14 mouse cellular contexts compared by ENCODE assay signal in the genomic region with DNA sequence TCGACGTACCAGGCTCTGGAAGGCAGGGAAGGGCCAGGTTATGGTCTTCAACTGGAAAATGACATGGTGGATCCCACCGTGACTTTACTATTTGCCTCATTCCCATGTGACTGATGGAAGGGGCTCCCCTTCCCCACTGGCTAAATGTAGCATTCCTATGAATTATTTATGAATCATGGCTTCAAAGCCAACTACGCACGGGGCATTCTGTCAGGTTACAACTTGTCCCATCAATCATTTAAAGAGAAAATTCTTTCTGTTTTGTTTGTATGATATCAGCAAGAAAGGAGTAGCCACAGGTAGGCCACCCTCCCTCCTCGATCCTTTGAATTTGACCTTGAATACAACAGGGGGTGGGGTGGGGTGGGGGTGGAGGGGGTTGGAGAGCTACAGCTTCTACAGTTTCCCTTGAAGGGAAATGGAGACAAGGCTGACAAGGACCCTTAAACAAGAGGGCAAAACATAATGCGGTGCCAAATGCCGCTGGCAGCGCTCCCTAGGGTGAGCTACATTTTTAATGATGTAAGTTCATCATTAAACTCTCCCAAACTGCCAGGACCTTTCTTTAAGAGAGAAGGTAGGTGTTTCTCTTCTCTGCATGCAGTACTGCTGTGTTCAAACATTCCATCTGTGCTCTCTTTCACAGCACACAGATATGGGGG.
"Had no signal": no experiment of that assay in that cellular context is flagged by ENCODE, and none has a peak within 500 bp of the region (broad histone marks: within the 10 kb centered on the region; RNA-seq: fewer than 3 reads in every experiment).

No protein-coding gene starts in this region.

- H3K4me2 ChIP-seq: limb, embryonic 15.5 days; liver, embryonic 12.5 days; lung, embryonic 14.5 days; midbrain, embryonic 11.5 days; neural tube, embryonic 13.5 days had no signal

- H3K4me3 ChIP-seq: limb, embryonic 15.5 days; liver, embryonic 12.5 days; neural tube, embryonic 13.5 days had no signal

- DNase-seq: kidney, adult 18-20 months; kidney, postnatal 25 days; layer of hippocampus, postnatal 36 days; lung, embryonic 14.5 days; lung, postnatal 10 days; lung, postnatal 4 days; right cerebral cortex, adult 18-20 months; right cerebral cortex, postnatal 25 days; thymus, postnatal 4 days had no signal

- H3K9ac ChIP-seq: limb, embryonic 15.5 days; liver, embryonic 12.5 days; lung, embryonic 14.5 days; neural tube, embryonic 13.5 days had no signal

- H3K4me1 ChIP-seq: liver, embryonic 12.5 days had no signal

- H3K27ac ChIP-seq: limb, embryonic 15.5 days; liver, embryonic 12.5 days; neural tube, embryonic 13.5 days; stomach, postnatal 0 days had no signal

- H3K9me3 ChIP-seq: limb, embryonic 15.5 days; liver, embryonic 12.5 days; neural tube, embryonic 13.5 days had no signal

- H3K27me3 ChIP-seq: limb, embryonic 15.5 days; liver, embryonic 12.5 days; neural tube, embryonic 13.5 days had no signal

- ATAC-seq: liver, embryonic 12.5 days had no signal
